Mouse (Mus musculus): ENCODE data around the gene Acsf3. TPM values are rescaled to one million over a fixed set of nuclear protein-coding genes. Genes with fewer than 3 reads are reported as not detected.

The Acsf3 gene
- total and polyA plus RNA-seq, 2 experiments = 12.8 to 38.4 TPM

DNA sequence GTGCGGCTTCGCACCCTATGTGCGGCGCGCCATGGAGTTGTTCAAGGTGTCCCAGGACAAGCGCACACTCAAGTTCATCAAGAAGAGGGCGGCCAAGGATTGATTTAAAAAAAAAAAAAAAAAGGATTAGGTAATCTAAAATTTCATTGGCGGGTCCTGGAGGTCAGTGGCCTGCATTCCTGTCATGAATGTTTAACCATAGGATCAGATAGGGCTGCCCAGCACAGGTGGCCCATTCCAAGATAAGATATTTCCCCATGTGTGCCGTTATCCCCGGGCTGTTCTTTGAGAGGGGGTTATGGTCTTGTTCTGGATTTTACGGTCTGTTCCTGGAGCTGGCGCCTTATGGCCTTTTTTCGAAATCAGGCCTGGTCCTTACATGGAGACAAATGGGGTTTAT, 61.4 kb downstream of the Acsf3 start:
- Histone ChIP-seq H3K27me3 (ENCODE audit: control insufficient read depth, insufficient read depth, low read length) (no peaks in the 10 kb centered on the region), H3K27ac (replicated peaks; ENCODE audit: insufficient read depth, low read depth, low read length) (peak overlapping the region; percentile 66), H3K4me1 (ENCODE audit: control insufficient read depth, insufficient read depth, low read length) (peaks cover 7% of the 10 kb centered on the region), H3K36me3 (ENCODE audit: control insufficient read depth, insufficient read depth, low read length) (no peaks in the 10 kb centered on the region), H3K79me2 (ENCODE audit: control insufficient read depth, insufficient read depth, low read length) (no peaks in the 10 kb centered on the region), H3K4me3 (ENCODE audit: insufficient read depth, low read depth, low read length) (no peak overlapping the region), H3K9ac (ENCODE audit: low read depth, low read length) (peak overlapping the region; percentile 33; the same call in 1 of the 2 replicates)
- DNase-seq (ENCODE audit: extremely low read depth, low read depth, low spot score) = peak; percentile 90
- no peak for TF ChIP-seq POLR2A (IDR thresholded peaks at IDR 0.05; ENCODE audit: extremely low read depth, insufficient read depth, low read length)
- no peak for TF ChIP-seq CTCF (IDR thresholded peaks at IDR 0.05; ENCODE audit: low read depth, low read length)
- 15% methylated on average over 13 of the region's 13 CpGs for WGBS

DNA sequence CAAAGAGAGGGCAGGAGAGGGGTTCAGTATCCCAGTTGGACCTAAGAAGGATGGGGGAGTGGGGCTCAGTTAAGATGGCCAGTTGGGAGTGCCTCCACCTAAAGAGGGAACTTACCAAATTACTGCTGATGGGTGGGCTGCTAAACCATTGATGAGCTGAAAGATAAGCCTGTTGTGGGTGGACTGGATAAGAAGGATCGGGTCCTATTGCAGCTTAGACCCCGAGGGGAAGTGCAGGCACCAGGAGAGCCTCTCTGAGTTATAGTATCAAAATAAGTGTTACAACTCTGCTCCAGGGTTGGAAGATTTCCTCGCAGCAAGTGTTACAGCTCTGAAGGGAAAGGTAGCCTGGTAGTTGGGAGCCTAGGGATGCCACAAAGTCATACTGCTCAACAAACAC, 68.9 kb downstream of the Acsf3 start:
- WGBS = 81% methylated on average over 3 of the region's 3 CpGs
- Histone ChIP-seq H3K9ac (ENCODE audit: low read depth, low read length) (no peak overlapping the region), H3K4me1 (ENCODE audit: control insufficient read depth, insufficient read depth, low read length) (peaks cover 2% of the 10 kb centered on the region), H3K27ac (replicated peaks; ENCODE audit: insufficient read depth, low read depth, low read length) (no peak overlapping the region), H3K4me3 (ENCODE audit: insufficient read depth, low read depth, low read length) (no peak overlapping the region), H3K27me3 (ENCODE audit: control insufficient read depth, insufficient read depth, low read length) (no peaks in the 10 kb centered on the region), H3K79me2 (ENCODE audit: control insufficient read depth, insufficient read depth, low read length) (no peaks in the 10 kb centered on the region), H3K36me3 (ENCODE audit: control insufficient read depth, insufficient read depth, low read length) (no peaks in the 10 kb centered on the region)
- DNase-seq (ENCODE audit: extremely low read depth, low read depth, low spot score) = no peak
- TF ChIP-seq CTCF (IDR thresholded peaks at IDR 0.05; ENCODE audit: low read depth, low read length) (no peak), POLR2A (IDR thresholded peaks at IDR 0.05; ENCODE audit: extremely low read depth, insufficient read depth, low read length) (no peak)

DNA sequence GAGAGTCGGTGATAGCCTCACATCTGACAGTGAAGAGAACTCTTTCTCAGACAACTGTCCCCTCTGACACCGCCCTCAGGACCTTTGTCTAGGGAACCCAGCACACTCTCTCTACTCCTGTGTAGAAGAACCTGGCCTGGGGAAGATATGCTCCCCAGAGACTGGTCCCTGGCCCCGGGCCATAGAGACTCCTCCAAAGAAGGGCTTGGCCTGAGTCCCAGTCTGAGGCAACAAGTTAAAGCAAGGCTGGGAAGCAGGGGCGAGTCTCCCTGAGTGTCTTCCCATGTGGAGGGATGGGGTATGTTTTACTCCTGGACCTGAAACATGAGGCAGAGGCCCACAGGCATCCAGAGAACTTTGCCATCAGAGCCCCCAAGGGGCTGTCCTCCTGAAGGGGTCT, 70.4 kb downstream of the Acsf3 start:
- no peak for TF ChIP-seq POLR2A (IDR thresholded peaks at IDR 0.05; ENCODE audit: extremely low read depth, insufficient read depth, low read length)
- no peak for TF ChIP-seq CTCF (IDR thresholded peaks at IDR 0.05; ENCODE audit: low read depth, low read length)
- WGBS = 81% methylated on average over 4 of the region's 4 CpGs
- Histone ChIP-seq H3K36me3 (ENCODE audit: control insufficient read depth, insufficient read depth, low read length) (no peaks in the 10 kb centered on the region), H3K4me1 (ENCODE audit: control insufficient read depth, insufficient read depth, low read length) (peaks cover 2% of the 10 kb centered on the region), H3K4me3 (ENCODE audit: insufficient read depth, low read depth, low read length) (no peak overlapping the region), H3K27me3 (ENCODE audit: control insufficient read depth, insufficient read depth, low read length) (no peaks in the 10 kb centered on the region), H3K9ac (ENCODE audit: low read depth, low read length) (no peak overlapping the region), H3K27ac (replicated peaks; ENCODE audit: insufficient read depth, low read depth, low read length) (no peak overlapping the region), H3K79me2 (ENCODE audit: control insufficient read depth, insufficient read depth, low read length) (no peaks in the 10 kb centered on the region)
- no peak for DNase-seq (ENCODE audit: extremely low read depth, low read depth, low spot score)

DNA sequence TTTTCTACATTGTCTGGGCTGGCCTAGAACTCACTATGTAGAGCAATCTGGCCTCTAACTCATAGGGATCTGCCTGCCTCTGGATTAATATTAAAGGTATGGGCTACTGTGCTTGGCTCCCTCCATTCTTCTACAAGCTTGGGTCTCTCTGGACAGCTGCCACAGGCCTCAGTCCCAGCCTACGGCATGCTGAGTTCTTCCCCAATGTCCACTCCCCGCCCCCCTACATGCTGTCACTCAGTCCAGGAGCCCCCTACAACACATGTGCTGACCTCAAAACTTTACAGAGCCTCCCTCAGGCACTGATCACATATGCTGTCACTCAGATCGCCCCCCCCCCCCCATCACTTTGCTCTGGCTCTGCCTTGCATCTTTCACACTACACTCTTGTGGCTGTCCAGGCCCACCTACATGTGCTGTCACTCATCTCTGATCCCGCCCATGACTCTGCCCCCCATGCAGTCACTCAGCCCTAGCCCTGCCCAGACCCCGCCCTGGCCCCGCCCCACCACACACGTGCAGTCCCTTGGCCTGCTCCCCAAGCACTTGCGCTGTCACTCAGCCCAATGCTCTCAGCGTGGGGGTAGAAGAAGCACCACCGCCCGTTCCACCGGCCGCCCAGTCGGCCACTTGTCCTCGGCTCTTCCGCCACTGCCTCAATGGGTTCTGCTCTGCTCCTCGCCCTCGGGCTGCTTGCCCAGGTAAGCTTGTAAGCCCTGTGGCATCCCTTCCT, 72.7 kb downstream of the Acsf3 start, which contains the start of gene Cdh15:
TSS of gene Cdh15 (plus strand) at position 138 of the 733 bp plus-strand sequence.
- Histone ChIP-seq H3K9ac (ENCODE audit: low read depth, low read length) (no peak within 1 kb of the TSS), H3K36me3 (ENCODE audit: control insufficient read depth, insufficient read depth, low read length) (no peaks in the 10 kb centered on the region), H3K4me3 (ENCODE audit: insufficient read depth, low read depth, low read length) (no peak within 1 kb of the TSS), H3K4me1 (ENCODE audit: control insufficient read depth, insufficient read depth, low read length) (peaks cover 10% of the 10 kb centered on the region), H3K79me2 (ENCODE audit: control insufficient read depth, insufficient read depth, low read length) (no peaks in the 10 kb centered on the region), H3K27ac (replicated peaks; ENCODE audit: insufficient read depth, low read depth, low read length) (no peak within 1 kb of the TSS), H3K27me3 (ENCODE audit: control insufficient read depth, insufficient read depth, low read length) (no peaks in the 10 kb centered on the region)
- TF ChIP-seq POLR2A (IDR thresholded peaks at IDR 0.05; ENCODE audit: extremely low read depth, insufficient read depth, low read length) (no peak), CTCF (IDR thresholded peaks at IDR 0.05; ENCODE audit: low read depth, low read length) (no peak)
- DNase-seq (ENCODE audit: extremely low read depth, low read depth, low spot score) = peak; percentile 52
- WGBS = 24% methylated on average over 17 of the region's 18 CpGs

DNA sequence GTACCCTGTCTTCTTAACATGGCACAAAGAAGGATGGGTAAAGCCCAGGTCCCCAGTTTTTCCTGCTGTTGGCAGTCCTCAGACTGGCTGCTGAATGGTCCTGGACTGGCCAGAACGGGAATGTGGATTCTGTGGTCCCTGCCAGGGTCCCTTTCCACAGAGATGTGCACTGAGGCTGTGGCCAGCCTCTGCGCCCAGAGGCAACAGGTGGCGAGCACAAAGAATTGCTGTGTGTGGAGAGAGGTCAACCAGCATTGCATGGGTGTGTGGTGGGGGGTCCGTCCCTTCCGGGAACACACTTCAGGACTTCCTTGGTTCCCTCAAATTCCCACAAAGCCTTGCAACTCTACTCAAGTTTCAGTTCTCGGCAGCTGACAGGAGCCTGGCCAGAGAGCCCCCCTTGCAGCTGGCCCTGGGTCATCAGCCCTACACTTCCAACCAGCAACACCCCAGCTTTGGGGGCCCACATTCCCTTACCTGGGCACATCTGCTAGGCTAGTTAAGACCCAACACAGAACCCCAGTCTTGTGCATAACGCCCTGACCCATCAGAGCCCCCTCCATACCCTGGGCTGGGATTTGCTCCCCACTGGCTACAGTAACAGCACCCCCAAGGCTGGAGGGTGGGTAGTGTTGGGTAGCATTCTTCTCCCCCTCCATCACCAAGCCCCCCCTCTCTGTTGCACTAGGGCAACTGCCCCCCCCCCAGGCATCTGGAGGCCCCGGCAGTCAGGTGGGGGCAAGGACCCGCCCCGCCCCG, 74.0 kb downstream of the Acsf3 start:
- Histone ChIP-seq H3K27ac (replicated peaks; ENCODE audit: insufficient read depth, low read depth, low read length) (no peak overlapping the region), H3K27me3 (ENCODE audit: control insufficient read depth, insufficient read depth, low read length) (no peaks in the 10 kb centered on the region), H3K79me2 (ENCODE audit: control insufficient read depth, insufficient read depth, low read length) (no peaks in the 10 kb centered on the region), H3K9ac (ENCODE audit: low read depth, low read length) (no peak overlapping the region), H3K36me3 (ENCODE audit: control insufficient read depth, insufficient read depth, low read length) (no peaks in the 10 kb centered on the region), H3K4me3 (ENCODE audit: insufficient read depth, low read depth, low read length) (no peak overlapping the region), H3K4me1 (ENCODE audit: control insufficient read depth, insufficient read depth, low read length) (peaks cover 11% of the 10 kb centered on the region)
- TF ChIP-seq CTCF (IDR thresholded peaks at IDR 0.05; ENCODE audit: low read depth, low read length) (no peak), POLR2A (IDR thresholded peaks at IDR 0.05; ENCODE audit: extremely low read depth, insufficient read depth, low read length) (no peak)
- WGBS = 87% methylated on average over 11 of the region's 11 CpGs
- no peak for DNase-seq (ENCODE audit: extremely low read depth, low read depth, low spot score)
